Mouse (Mus musculus) spleen, adult 2 months (tissue): ENCODE measurements at regions not wholly inside any gene's neighbourhood (a gene's known extent, or its start where the extent isn't known, plus 50 kb on each side); places are given as distances from the start of the nearest gene placed in this dataset.

Experiments used
- CTCF ChIP-seq: fragments of 200-500 bp; IDR thresholded peaks from 2 replicates; pipeline ENCODE4 v1.5.1; 2011; ENCODE audit warnings: mild to moderate bottlenecking, inconsistent platforms; ENCODE audit not compliant: insufficient read depth, insufficient read length, insufficient replicate concordance; ENCODE audit errors: extremely low read depth
- POLR2A ChIP-seq: fragments of 200-500 bp; IDR thresholded peaks from 2 replicates; pipeline ENCODE4 v1.6.1; 2011; ENCODE audit warnings: low read depth, low read length, inconsistent platforms

DNA sequence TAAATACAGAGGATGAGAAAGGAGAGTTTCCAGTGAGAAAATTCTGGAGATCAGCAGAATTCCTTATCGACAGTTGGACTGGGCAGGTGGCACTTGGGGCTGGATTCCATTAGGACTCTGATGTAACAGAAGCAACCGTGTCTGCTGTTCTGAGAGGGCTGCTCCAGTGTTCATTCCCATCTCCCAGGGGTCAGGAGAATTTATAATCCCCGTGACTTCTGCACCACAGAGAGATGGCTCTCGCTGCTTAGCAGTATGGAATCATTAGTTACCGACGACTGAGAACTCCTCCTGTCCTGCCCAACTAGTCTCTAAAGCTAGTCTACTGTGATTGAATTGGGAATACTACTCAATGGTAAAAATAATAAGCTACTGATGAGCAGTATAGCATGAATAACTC lies 107.7 kb upstream of the Ednrb start:
- no peak for TF ChIP-seq POLR2A
- TF ChIP-seq CTCF, result no peak
